Mouse (Mus musculus) induced T-regulatory cell, adult 2 months (primary cell): ENCODE measurements at regions not wholly inside any gene's neighbourhood (a gene's known extent, or its start where the extent isn't known, plus 50 kb on each side); places are given as distances from the start of the nearest gene placed in this dataset.

Experiments
- DNase-seq: peaks from one replicate; pipeline ENCODE4 v3.0.0-alpha.2; 2012; ENCODE audit warnings: low read depth

DNA sequence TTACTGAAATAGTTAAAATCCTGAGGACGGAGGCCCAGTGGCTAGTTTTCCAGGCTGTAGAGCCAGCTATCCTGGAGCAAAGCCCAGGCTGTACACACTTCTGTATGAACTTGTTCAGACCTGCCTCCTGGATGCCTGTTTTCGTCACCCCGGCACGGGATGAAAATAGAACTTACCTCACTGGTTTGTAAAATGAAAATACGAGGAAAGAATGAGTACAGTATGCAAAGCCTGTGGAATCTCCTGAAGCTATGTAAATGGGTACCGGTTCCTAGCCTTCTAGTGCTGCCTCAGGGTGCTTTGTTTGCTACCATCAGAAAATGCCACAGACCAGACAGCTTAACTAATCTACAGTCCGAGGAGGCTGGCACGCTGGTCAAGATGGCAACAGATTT lies 276.0 kb upstream of the Cdyl start:
- DNase-seq: no peak

- DNase-seq: no peak
These were observed 271.3 kb upstream of the Cdyl start for GRCm38 (mm10) chr13:35388380-35388779.

GRCm38 (mm10) chr13:35389781-35390525 lies 269.7 kb upstream of the Cdyl start:
- no peak for DNase-seq

- DNase-seq: no peak
These were observed 269.1 kb upstream of the Cdyl start for GRCm38 (mm10) chr13:35390526-35390880.

DNA sequence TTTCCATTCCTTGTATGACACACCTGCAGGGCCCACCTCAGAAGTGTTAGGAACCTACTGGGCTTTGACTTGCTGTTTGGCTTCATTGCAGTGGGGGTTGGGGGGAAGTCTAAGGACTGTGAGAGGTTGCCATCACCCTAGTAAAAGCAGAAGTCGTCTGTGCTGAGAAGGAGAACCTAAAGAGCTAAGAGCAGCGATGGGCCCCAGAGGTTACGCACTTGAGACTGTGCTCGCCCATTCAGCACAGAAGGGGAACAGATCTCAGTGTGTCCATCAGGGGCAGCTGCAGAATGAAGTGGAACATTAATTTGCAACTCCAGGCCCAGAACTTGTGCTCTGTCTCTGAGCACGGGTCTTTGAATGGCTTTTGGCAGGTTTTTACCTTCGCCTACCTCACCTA lies 267.5 kb upstream of the Cdyl start:
- no peak for DNase-seq

- no peak for DNase-seq
These were observed 264.4 kb upstream of the Cdyl start for GRCm38 (mm10) chr13:35395192-35395591.

GRCm38 (mm10) chr13:35395630-35396029 lies 264.0 kb upstream of the Cdyl start:
- DNase-seq: no peak

DNA sequence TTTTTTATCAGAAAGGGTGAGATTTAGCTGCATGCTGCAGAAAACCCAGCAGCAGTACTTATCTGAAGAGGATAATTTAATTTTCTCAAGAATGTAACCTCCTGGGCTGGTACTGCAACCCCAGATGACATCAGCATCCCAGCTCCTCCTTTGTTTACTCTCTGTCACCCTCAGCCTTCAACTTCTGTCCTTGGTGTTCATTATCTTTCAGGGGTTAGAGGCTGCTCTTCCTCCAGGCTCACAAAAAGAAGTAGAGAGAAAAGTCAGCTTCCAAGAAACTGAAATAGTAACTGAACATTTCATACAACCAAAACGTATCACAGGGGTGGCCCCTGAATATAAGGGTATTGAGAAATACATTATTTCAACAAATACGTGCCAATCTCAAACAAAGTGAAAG lies 262.5 kb upstream of the Cdyl start:
- DNase-seq: no peak

GRCm38 (mm10) chr13:35398192-35398591 lies 261.4 kb upstream of the Cdyl start:
- no peak for DNase-seq

DNA sequence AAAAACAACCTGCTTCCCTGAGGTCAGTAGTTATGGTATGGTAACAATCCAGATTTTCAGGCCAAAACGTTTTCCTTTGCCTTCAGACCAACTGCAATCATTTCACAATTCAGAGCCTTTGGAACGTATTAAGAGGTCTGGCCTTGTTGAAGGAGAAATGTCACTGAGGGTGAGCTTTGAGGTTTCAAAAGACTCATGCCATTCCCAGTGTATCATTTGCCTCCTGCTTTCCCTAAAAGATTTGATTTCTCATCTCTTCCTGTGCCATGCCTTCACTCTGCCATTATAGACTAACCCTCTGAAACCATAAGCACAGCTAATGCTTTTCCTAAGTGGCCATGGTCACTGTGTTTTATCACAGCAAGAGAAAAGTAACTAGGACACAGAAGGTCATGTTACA lies 256.8 kb upstream of the Cdyl start:
- DNase-seq: no peak

DNA sequence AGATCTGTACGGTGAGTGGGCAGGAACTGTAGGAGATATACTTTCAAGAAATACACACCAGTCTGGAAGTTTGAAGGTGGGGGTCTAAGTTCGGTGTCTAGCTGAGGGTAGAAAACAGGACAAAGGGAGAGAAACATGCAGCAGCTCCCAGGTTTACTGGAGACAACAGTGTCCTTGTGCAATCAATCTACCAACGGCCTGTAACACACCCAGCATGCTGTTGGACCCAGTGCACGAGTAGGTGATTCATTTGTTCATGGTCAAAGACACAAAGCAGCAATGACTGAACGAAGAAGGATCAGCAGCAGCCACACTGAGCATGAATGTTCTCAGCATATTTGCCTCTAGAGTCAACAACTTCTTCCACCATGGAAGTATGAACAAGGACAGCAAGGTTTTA lies 255.2 kb upstream of the Cdyl start:
- DNase-seq: no peak

- DNase-seq: no peak
These were observed 254.2 kb upstream of the Cdyl start for GRCm38 (mm10) chr13:35405384-35405783.

GRCm38 (mm10) chr13:35417500-35417899 lies 242.1 kb upstream of the Cdyl start:
- no peak for DNase-seq

GRCm38 (mm10) chr13:35420076-35420475 lies 239.6 kb upstream of the Cdyl start:
- DNase-seq: no peak

- DNase-seq: no peak
These were observed 233.6 kb upstream of the Cdyl start for GRCm38 (mm10) chr13:35426061-35426460.

DNA sequence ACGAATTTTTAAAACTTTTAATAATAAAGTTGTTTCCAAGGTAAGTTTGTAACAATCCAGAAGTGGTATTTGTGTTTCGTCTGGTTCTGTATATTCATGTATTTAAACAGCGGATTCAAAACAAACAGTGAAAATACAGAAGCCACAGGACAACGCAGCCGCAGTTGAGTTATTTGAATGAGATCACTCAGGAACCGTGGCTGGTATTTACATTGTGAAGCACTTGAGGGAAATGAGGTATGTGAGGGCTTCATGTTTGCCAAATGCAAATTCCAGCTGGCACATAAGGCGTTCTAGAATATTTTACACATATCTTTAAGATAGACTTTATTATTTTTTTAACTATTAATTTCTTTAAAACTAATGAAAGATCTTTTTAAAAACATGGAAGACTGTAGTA lies 224.5 kb upstream of the Cdyl start:
- DNase-seq: no peak

DNA sequence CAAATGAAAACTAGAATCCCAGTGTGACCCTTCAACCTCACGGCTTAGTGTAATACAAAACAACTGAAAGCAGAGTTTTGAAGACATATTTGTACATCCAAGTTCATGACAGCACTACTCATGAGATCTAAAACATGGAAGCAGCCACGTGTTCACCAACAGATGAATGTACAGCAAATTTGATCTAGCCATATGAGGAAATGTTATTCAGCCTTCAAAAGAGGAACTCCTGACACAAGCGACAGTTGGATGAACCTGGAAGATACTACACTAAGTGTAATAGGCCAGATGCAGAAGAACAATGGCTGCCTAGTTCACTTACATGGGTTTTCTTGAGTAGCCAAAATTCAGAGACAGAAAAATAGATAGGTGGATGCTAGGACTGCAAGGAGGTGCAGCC lies 212.0 kb upstream of the Cdyl start:
- no peak for DNase-seq

GRCm38 (mm10) chr13:35452420-35452819 lies 207.2 kb upstream of the Cdyl start:
- DNase-seq: no peak

DNA sequence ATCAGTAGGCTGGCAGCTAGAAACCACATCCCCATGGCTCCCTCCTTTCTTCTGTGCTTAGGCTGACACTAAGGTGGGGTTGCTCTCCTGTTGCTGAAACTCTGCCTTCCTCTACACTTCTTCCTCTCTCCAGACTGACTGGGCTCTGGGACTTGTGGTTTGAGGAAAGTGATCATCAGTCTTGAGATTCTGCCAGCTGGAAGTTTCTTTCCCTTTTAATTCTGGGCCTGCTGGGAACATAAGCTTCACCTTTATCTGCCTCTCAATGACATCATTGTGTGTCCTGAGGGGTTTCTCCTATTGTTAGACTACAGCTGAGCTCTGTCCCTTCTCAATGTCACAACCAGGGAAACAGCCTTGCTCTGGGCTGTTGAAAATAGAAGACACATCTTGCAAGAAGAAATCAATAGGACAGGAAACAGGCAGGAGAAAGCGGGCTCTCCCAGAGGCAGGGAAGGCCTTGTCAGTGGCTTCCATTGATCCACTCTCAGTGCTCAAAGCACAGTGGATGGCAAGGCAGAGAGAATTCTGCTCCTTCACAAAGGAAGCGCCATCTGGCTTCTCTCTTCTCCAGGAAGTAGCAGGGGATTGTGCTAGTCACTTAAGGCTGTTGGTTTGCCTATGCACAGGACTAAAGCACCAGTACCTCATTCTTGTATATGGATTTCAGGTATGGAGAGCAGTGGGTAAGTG lies 206.3 kb upstream of the Cdyl start:
- no peak for DNase-seq

GRCm38 (mm10) chr13:35460051-35460450 lies 199.6 kb upstream of the Cdyl start:
- no peak for DNase-seq

DNA sequence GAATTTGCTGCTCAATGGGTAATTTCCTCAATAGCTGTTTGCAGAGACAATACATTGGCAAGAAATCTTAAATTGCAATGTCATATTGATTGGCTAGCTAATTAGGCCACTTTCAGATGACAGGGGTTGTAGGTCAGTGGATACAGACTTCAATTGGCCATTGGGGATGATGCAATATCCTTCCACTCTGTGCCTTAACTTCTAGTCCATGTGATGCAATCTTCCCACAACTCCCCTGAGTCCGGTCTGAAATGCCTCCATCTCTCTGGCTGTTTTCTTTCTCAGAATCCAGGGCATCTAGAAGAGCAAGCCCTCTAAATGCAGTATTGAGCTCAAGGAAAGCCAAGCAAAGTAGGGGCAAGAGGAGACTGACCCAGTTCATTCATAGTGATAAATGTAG lies 196.4 kb upstream of the Cdyl start:
- no peak for DNase-seq

DNA sequence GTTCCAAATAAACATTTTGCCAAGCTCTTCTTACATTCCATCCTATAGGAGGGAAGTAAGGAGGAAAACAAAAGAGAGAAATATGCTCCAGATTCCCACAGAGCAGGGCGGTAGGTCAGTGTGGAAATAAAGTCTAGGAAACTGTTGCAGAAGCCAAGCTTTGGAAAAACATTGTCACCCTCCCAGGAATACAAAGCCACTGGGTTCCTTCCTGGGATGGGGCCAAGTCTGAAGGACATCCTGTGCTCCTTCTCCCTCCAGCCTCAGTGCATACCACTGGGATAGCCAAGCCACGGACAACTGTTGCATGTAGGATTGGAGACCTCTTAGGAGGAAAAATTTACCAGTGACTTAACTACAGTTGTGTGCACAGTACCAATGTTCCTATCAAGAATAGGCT lies 195.8 kb upstream of the Cdyl start:
- no peak for DNase-seq

DNA sequence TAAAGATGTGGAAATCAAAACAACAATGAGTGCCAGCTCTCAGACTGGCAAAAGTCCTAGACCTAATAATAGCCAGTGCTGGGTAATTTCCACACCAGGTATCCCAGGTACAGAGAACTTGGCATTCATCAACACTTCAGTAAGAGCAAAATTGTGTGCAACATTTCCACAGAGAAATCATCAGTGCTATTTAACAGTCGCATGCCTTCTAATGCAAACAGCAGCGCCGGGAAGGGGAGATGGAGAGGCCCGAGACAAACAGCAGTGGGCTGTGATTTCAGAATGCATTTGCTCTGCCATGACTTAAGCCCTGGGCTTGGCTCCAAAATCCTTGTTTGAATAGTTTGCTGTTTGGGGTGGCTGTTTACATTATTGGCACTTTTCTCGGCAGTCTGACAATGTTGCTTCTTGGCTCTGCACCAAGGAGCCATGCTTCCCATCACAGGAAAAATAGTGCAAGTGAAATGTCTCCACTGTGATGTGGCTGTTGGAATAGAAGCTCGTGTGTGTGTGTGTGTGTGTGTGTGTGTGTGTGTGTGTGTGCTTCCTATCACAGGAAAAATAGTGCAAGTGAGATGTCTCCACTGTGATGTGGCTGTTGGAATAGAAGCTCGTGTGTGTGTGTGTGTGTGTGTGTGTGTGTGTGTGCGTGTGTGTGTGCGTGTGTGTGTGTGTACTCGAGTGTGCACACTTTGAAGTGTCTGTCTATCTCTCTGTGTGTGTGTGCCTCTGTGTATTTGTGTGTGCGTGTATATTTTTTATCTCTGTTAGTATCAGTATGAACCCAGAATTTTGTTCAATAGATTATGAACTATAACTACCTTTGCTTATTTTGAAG lies 190.1 kb upstream of the Cdyl start:
- DNase-seq: no peak
